Mouse (Mus musculus) intestine, embryonic 14.5 days (tissue): ENCODE data around the gene F2rl3. TPM values are rescaled to one million over a fixed set of nuclear protein-coding genes. Genes with fewer than 3 reads are reported as not detected.

Source experiments
- ATAC-seq: fragments of 200-750 bp; cut with Nextera tagmentation; replicated peaks from 2 replicates; pipeline ENCODE4 v1.8.0; 2017; ENCODE audit warnings: low read depth, moderate number of reproducible peaks, moderate TSS enrichment, moderate library complexity; ENCODE audit not compliant: low FRiP score, low TSS enrichment
- DNase-seq: peaks from one replicate; pipeline ENCODE4 v3.0.0-alpha.2; 2018; ENCODE audit warnings: low spot score
- H3K27ac ChIP-seq: fragments of 300-500 bp; sonication (generic); 2 replicates; pipeline ENCODE4 v1.5.1; 2014; ENCODE audit warnings: low read depth, mild to moderate bottlenecking, control low read depth
- H3K27me3 ChIP-seq: fragments of 300-500 bp; sonication (generic); replicated peaks from 2 replicates; pipeline ENCODE4 v1.6.1; 2014; ENCODE audit warnings: low read length, control low read depth; ENCODE audit not compliant: control insufficient read depth, insufficient read depth
- H3K36me3 ChIP-seq: fragments of 300-500 bp; sonication (generic); 2 replicates; pipeline ENCODE4 v1.6.1; 2014; ENCODE audit warnings: low read length, control low read depth; ENCODE audit not compliant: control insufficient read depth, insufficient read depth
- H3K4me1 ChIP-seq: fragments of 300-500 bp; sonication (generic); replicated peaks from 2 replicates; pipeline ENCODE4 v1.6.1; 2014; ENCODE audit warnings: low read length, control low read depth, mixed read lengths; ENCODE audit not compliant: control insufficient read depth, insufficient read depth
- H3K4me2 ChIP-seq: fragments of 300-500 bp; sonication (generic); 2 replicates; pipeline ENCODE4 v1.6.1; 2014; ENCODE audit warnings: low read length
- H3K4me3 ChIP-seq: fragments of 300-500 bp; sonication (generic); 2 replicates; pipeline ENCODE4 v1.5.1; 2014; ENCODE audit warnings: low read depth, low read length, control low read depth, mixed read lengths
- H3K9ac ChIP-seq: fragments of 300-500 bp; sonication (generic); 2 replicates; pipeline ENCODE4 v1.6.1; 2014; ENCODE audit warnings: mild to moderate bottlenecking, low read length
- H3K9me3 ChIP-seq: fragments of 300-500 bp; sonication (generic); 2 replicates; pipeline ENCODE4 v1.6.1; 2016; ENCODE audit warnings: low read length, control low read depth; ENCODE audit not compliant: control insufficient read depth
- WGBS: fragments of 180-500 bp; shearing (Covaris S2); extraction: QIAGEN DNeasy Blood & Tissue Kit; methylation state at CpG from one replicate; pipeline ENCODE4 v1.1.7; 2014; 5-methylcytosine and 5-hydroxymethylcytosine counted together
- polyA plus RNA-seq: library from polyadenylated mRNA; unstranded; fragments of >200 nt; fragmentation: Nextera tagmentation; extraction: Ambion mirVana; gene quantifications from 2 replicates; pipeline ENCODE4 v1.2.1, GENCODE M21; 2014

F2rl3 gene
- polyA plus RNA-seq, result 5.0 and 5.8 TPM in 2 replicates

GRCm38 (mm10) chr8:72761322-72762051 lies at the start of gene F2rl3:
TSS of gene F2rl3 (plus strand) at chr8:72761880.
- H3K4me2 ChIP-seq, result peak within 1 kb of the TSS; percentile 0
- H3K9ac ChIP-seq, result no peak within 1 kb of the TSS
- WGBS, result 57% methylated on average over 7 of the region's 7 CpGs
- no peak for DNase-seq
- peak within 1 kb of the TSS; percentile 68; the same call in 1 of the 2 replicates for H3K27ac ChIP-seq
- H3K4me1 ChIP-seq, result no peaks in the 10 kb centered on the region
- no peak for ATAC-seq
- no peak within 1 kb of the TSS for H3K4me3 ChIP-seq
- no peaks in the 10 kb centered on the region for H3K9me3 ChIP-seq
- no peaks in the 10 kb centered on the region for H3K27me3 ChIP-seq
- peaks cover 26% of the 10 kb centered on the region for H3K36me3 ChIP-seq

DNA sequence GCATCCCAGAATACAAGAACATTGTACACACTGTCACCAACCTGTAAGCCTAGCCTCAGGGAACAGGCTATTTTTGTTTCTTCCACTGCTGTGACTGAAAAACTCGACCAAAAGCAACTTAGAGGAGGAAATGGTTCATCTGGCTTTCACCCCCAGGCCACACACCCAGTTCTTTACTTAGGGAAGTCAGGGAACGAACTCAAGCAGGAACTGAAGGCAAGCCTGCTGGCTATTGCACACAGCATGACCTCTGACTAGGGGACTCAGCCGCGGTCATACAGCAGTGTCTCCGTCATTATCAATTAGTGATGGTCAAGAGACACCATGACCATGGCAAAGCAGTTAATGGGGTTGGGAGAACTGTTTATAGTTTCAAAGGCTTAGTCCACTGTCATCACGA lies 49.1 kb upstream of the F2rl3 start:
- Histone ChIP-seq H3K9me3 (no peaks in the 10 kb centered on the region), H3K4me1 (no peaks in the 10 kb centered on the region), H3K27ac (no peak overlapping the region), H3K4me2 (no peak overlapping the region), H3K27me3 (no peaks in the 10 kb centered on the region), H3K4me3 (no peak overlapping the region), H3K36me3 (no peaks in the 10 kb centered on the region), H3K9ac (no peak overlapping the region)
- no peak for ATAC-seq
- WGBS, result 65% methylated on average over 6 of the region's 6 CpGs
- DNase-seq, result no peak

DNA sequence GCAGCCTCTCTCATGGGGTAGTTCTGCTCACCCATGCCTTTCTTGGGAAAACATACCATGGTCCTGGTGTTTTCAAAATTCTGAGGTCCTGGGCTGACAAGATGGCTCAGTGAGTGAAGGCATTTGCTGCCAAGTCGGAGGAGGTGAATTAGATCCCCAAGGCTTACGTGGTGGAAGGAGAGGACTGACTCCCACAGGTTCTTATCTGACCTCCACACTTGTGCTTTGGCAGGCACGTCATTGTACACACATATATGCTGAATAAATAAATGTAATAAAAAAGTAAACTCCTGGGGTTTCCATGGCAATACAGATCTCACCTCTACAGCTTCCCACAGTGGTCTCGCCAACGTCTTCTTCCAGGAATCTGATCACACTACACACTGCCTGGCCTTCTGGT lies 45.1 kb upstream of the F2rl3 start:
- WGBS, result 72% methylated on average over 5 of the region's 5 CpGs
- ATAC-seq, result no peak

DNA sequence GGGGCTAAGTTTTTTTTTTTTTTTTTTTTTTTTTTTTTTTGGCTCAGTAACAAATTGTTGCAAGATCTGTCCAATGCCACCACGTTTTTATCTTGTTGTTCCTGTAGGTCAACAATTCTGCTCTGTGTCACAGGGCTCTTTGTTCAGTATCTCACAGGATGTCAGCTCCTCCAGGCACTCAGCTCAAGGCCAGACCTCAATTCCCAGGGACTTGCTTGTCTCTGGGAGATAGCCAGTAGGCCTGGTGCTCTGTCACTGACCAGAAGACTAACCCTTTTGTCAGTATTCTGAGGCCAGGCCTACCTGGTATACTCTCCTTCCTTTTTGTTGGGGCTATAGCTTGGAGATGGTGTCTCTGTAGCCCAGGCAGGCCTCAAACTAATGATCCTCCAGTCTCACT lies 41.1 kb upstream of the F2rl3 start:
- Histone ChIP-seq H3K4me3 (no peak overlapping the region), H3K4me2 (no peak overlapping the region), H3K27ac (no peak overlapping the region), H3K36me3 (peaks cover 10% of the 10 kb centered on the region), H3K9ac (no peak overlapping the region), H3K4me1 (peaks cover 4% of the 10 kb centered on the region; the same call in 1 of the 2 replicates), H3K9me3 (no peaks in the 10 kb centered on the region), H3K27me3 (no peaks in the 10 kb centered on the region)
- ATAC-seq, result no peak
- DNase-seq, result no peak
- 44% methylated on average over 1 of the region's 1 CpGs for WGBS

More for the DNA sequence above, 45.1 kb upstream of the F2rl3 start:
- Histone ChIP-seq H3K4me2 (no peak overlapping the region), H3K36me3 (no peaks in the 10 kb centered on the region), H3K4me1 (no peaks in the 10 kb centered on the region), H3K9ac (no peak overlapping the region), H3K27ac (no peak overlapping the region), H3K4me3 (no peak overlapping the region), H3K9me3 (no peaks in the 10 kb centered on the region), H3K27me3 (no peaks in the 10 kb centered on the region)
- DNase-seq, result no peak

- ATAC-seq, result peak; percentile 96
- Histone ChIP-seq H3K4me2 (peak within 1 kb of the TSS; percentile 65), H3K9me3 (no peaks in the 10 kb centered on the region), H3K27me3 (no peaks in the 10 kb centered on the region), H3K36me3 (peaks cover 35% of the 10 kb centered on the region), H3K9ac (peak within 1 kb of the TSS; percentile 94), H3K4me3 (peak within 1 kb of the TSS; percentile 82), H3K27ac (no peak within 1 kb of the TSS), H3K4me1 (peaks cover 4% of the 10 kb centered on the region; the same call in 1 of the 2 replicates)
- 15% methylated on average over 49 of the region's 56 CpGs for whole genome bisulfite sequencing
- DNase-seq, result peak; percentile 98
Observed at GRCm38 (mm10) chr8:72722769-72723650, 38.7 kb upstream of the F2rl3 start, which contains the start of gene Sin3b. TSS of gene Sin3b (plus strand) at chr8:72723285.

DNA sequence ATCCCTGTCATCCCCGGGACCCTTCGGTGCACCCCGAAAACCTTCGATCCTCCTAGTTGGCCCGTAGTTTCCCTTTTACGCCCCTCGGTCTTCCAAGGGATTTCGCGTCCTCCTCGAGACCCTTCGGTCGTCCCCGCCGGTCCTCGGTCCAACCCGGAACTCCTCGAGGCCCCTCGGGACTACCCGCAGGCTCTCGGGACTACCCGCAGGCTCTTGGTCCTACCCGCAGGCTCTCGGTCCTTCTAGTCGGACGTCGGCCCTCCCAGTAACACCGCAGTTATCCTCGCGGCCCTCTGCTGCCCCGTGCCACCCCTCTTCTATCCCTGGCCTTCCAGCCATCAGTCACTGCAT lies 38.1 kb upstream of the F2rl3 start:
- ATAC-seq, result peak; percentile 37
- Histone ChIP-seq H3K27ac (no peak overlapping the region), H3K36me3 (peaks cover 41% of the 10 kb centered on the region), H3K9me3 (no peaks in the 10 kb centered on the region), H3K4me2 (peak overlapping the region; percentile 65), H3K9ac (peak overlapping the region; percentile 94), H3K4me1 (peaks cover 4% of the 10 kb centered on the region; the same call in 1 of the 2 replicates), H3K4me3 (peak overlapping the region; percentile 82), H3K27me3 (no peaks in the 10 kb centered on the region)
- under 1% methylated on average over 30 of the region's 30 CpGs for WGBS
- peak; percentile 67 for DNase-seq

GRCm38 (mm10) chr8:72728636-72729035 lies 33.0 kb upstream of the F2rl3 start:
- Histone ChIP-seq H3K9me3 (no peaks in the 10 kb centered on the region), H3K4me3 (no peak overlapping the region), H3K4me1 (peaks cover 4% of the 10 kb centered on the region; the same call in 1 of the 2 replicates), H3K9ac (no peak overlapping the region), H3K4me2 (no peak overlapping the region), H3K27ac (no peak overlapping the region), H3K27me3 (no peaks in the 10 kb centered on the region), H3K36me3 (peaks cover 88% of the 10 kb centered on the region)
- 88% methylated on average over 1 of the region's 1 CpGs for WGBS
- no peak for ATAC-seq
- no peak for DNase-seq

GRCm38 (mm10) chr8:72735001-72735400 lies 26.7 kb upstream of the F2rl3 start:
- H3K36me3 ChIP-seq, result peaks cover 96% of the 10 kb centered on the region
- H3K27me3 ChIP-seq, result no peaks in the 10 kb centered on the region
- H3K4me1 ChIP-seq, result no peaks in the 10 kb centered on the region
- WGBS, result 83% methylated on average over 5 of the region's 5 CpGs
- DNase-seq (no peak), ATAC-seq (no peak)
- no peak overlapping the region for H3K4me2 ChIP-seq
- H3K27ac ChIP-seq, result no peak overlapping the region
- no peak overlapping the region for H3K4me3 ChIP-seq
- H3K9me3 ChIP-seq, result no peaks in the 10 kb centered on the region
- H3K9ac ChIP-seq, result no peak overlapping the region
